Mouse (Mus musculus) hindbrain, embryonic 15.5 days (tissue): Measurements from ENCODE around the gene Gtf3c1. TPM values are rescaled to one million over a fixed set of nuclear protein-coding genes. Genes with fewer than 3 reads are reported as not detected.
A peak's percentile ranks its signal among the peaks of the same experiment; 100 is the strongest.
"Not testable (repeated sequence)": the region's sequence is repeated elsewhere in the genome, so short reads cannot be mapped to it uniquely, and the experiment has no call there.

ENCODE experiments used
- ATAC-seq: fragments of 200-750 bp; cut with Nextera tagmentation; 2 replicates; pipeline ENCODE4 v1.8.0; 2017; ENCODE audit warnings: low read depth, moderate number of reproducible peaks, moderate TSS enrichment; ENCODE audit not compliant: low FRiP score
- H3K27ac ChIP-seq: fragments of 300-500 bp; sonication (generic); replicated peaks from 2 replicates; pipeline ENCODE4 v1.5.1; 2015; ENCODE audit warnings: mild to moderate bottlenecking, inconsistent platforms
- H3K27me3 ChIP-seq: fragments of 300-500 bp; sonication (generic); 2 replicates; pipeline ENCODE4 v1.6.1; 2015; ENCODE audit warnings: control low read depth, inconsistent platforms
- H3K36me3 ChIP-seq: fragments of 300-500 bp; sonication (generic); 2 replicates; pipeline ENCODE4 v1.6.1; 2015; ENCODE audit warnings: control low read depth, inconsistent platforms
- H3K4me1 ChIP-seq: fragments of 300-500 bp; sonication (generic); replicated peaks from 2 replicates; pipeline ENCODE4 v1.6.1; 2015; ENCODE audit warnings: control low read depth, inconsistent platforms
- H3K4me2 ChIP-seq: fragments of 300-500 bp; sonication (generic); 2 replicates; pipeline ENCODE4 v1.6.1; 2015; ENCODE audit warnings: moderate library complexity, mild to moderate bottlenecking, inconsistent platforms
- H3K4me3 ChIP-seq: fragments of 300-500 bp; sonication (generic); 2 replicates; pipeline ENCODE4 v1.5.1; 2015; ENCODE audit warnings: mild to moderate bottlenecking, inconsistent platforms
- H3K9ac ChIP-seq: fragments of 300-500 bp; sonication (generic); 2 replicates; pipeline ENCODE4 v1.6.1; 2015; ENCODE audit warnings: inconsistent platforms
- H3K9me3 ChIP-seq: fragments of 300-500 bp; sonication (generic); 2 replicates; pipeline ENCODE4 v1.6.1; 2016; ENCODE audit warnings: control low read depth, inconsistent platforms
- WGBS: fragments of 180-500 bp; shearing (Covaris S2); methylation state at CpG from one replicate; pipeline ENCODE4 v1.1.7; 2015; 5-methylcytosine and 5-hydroxymethylcytosine counted together
- polyA plus RNA-seq: library from polyadenylated mRNA; unstranded; fragments of >200 nt; fragmentation: Nextera tagmentation; extraction: Ambion mirVana; gene quantifications from 2 replicates; pipeline ENCODE4 v1.2.1, GENCODE M21; 2015

Gtf3c1 gene
- polyA plus RNA-seq, 1 experiment from 2014 or later, result 29.8 TPM

DNA sequence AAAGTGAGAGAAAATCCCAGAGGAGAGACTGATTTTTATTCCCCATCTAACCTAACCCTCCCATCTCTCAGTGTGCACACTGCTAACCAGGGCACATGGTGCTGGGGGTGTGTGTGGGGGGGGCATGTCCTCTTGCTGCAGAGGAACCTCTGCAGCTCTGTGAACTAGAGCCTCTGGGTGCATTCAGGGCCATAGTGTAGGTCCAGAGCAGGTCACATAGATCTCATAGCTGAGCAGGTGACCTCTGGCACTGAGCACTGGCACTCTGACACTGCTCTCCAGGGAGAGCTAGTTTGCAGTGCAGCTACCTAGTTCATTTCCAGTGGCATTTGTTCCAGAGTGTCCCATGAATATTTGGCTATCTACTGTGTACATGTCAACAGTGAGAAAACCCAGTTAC is 24.1 kb upstream of the Gtf3c1 start:
- Histone ChIP-seq H3K36me3 (no peaks in the 10 kb centered on the region), H3K9me3 (no peaks in the 10 kb centered on the region), H3K27me3 (no peaks in the 10 kb centered on the region), H3K27ac (no peak overlapping the region), H3K4me2 (no peak overlapping the region), H3K4me1 (0 out of 2 replicates have a peak, but pooled peaks cover 5% of the 10 kb centered on the region), H3K4me3 (no peak overlapping the region), H3K9ac (no peak overlapping the region)
- ATAC-seq, result no peak

DNA sequence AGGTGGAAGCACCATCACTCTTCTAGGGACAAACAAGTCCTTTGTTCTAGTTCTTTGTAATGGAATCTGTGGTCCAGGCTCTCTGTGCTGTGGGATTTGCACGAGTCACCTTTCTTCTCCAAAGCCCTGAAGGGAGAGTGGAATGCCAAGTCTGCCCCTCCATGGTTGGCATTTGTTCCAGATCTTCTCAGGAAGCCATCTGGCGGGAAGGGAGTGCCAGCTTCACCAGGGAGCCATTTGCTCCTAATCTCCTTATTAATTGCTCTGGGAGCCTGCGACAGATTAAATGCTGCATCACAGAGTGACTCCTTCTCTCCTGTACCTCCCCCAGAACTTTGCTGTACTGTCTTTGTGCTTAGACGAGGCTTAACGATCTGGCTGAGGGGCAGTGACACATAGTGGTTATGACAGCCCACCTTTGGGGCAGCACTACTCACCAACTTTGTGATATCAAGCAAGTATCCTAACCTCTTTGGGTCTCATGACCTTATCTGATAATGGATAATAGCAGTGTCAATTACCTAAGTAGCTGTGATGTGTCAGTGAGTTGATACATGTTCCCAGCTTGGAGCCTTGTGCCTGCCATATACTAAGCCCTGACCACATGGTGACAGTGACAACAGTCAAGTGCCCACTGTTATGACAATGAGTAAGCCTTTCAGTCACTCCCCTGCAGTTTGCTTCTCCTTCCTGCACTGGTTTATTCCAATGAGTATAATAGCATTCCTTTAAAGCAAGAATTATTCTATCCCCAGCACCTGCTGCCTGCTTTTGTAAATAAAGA is 15.8 kb upstream of the Gtf3c1 start:
- Histone ChIP-seq H3K27me3 (no peaks in the 10 kb centered on the region), H3K9me3 (no peaks in the 10 kb centered on the region), H3K4me2 (no peak overlapping the region), H3K4me1 (peaks cover 22% of the 10 kb centered on the region), H3K27ac (no peak overlapping the region), H3K9ac (no peak overlapping the region), H3K36me3 (no peaks in the 10 kb centered on the region), H3K4me3 (no peak overlapping the region)
- WGBS, result 36% methylated on average over 5 of the region's 5 CpGs
- peak; percentile 38; the same call in 1 of the 2 replicates for ATAC-seq

DNA sequence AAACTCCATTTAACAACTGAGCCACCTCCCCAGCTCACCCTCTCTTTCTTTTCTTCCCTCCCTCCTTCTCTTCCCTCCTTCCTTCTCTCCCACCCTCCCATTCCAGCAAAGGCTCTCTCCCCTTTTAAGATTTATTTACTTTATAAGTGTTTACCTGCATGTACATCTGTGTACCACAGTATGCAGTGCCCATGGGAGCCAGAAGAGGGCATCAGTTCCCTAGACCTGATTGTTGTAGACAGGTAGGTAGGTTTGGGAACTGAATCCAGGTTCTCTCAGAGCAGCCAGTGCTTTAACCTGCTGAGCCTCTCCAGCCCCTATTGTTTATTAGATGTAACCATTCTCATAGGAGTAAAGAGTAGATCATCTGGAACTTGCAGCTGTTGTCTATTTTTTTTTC is 14.5 kb upstream of the Gtf3c1 start:
- H3K36me3 ChIP-seq, result no peaks in the 10 kb centered on the region
- H3K27ac ChIP-seq, result no peak overlapping the region
- no peak overlapping the region for H3K4me2 ChIP-seq
- no peak overlapping the region for H3K4me3 ChIP-seq
- no peaks in the 10 kb centered on the region for H3K27me3 ChIP-seq
- no peak for ATAC-seq
- H3K9ac ChIP-seq, result no peak overlapping the region
- H3K4me1 ChIP-seq, result peaks cover 20% of the 10 kb centered on the region
- H3K9me3 ChIP-seq, result no peaks in the 10 kb centered on the region

DNA sequence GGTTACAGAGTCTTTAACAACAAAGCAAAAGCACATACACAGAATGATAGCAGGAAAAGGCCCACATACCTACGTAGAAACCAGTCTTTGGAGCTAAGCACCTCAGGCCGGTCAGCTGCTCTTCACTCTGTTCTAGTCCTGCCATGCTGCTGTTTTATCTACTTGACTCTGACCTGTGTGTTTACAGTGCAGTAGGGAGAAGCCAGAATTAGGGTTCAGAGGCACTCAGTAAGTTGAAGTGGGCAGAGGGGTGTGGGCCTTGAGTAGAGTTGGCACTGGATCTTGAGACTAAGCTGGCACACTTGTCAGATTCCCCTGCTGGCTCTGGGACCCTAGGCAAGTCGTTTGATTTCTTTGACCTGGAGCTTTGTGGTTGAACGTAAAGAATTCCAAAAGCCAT is 13.5 kb upstream of the Gtf3c1 start:
- H3K27ac ChIP-seq, result no peak overlapping the region
- ATAC-seq, result no peak
- H3K4me2 ChIP-seq, result no peak overlapping the region
- no peaks in the 10 kb centered on the region for H3K36me3 ChIP-seq
- H3K4me1 ChIP-seq, result peaks cover 20% of the 10 kb centered on the region
- H3K9ac ChIP-seq, result no peak overlapping the region
- WGBS, result 87% methylated on average over 4 of the region's 4 CpGs
- H3K27me3 ChIP-seq, result no peaks in the 10 kb centered on the region
- no peaks in the 10 kb centered on the region for H3K9me3 ChIP-seq
- H3K4me3 ChIP-seq, result no peak overlapping the region

DNA sequence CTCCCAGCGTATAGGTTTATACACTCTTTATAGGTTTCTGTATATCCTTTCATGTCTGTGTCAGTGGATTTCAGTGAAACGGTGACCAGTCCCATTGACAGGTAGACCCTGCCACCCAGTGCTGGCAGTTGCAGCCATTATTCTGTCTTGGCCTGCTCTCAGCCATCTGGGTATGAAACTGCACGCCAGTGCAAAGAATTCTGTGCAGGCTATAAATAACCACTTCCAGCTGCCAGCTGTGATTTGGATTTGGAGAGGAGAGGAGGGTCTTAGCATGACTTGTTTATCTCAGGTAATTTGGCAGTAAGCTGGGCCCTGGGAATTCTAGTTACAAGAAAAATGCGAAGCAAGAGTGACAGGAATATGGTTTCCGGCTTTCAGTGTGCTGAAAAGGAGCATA is 12.8 kb upstream of the Gtf3c1 start:
- H3K4me3 ChIP-seq, result no peak overlapping the region
- no peak overlapping the region for H3K4me2 ChIP-seq
- no peak overlapping the region for H3K9ac ChIP-seq
- no peaks in the 10 kb centered on the region for H3K36me3 ChIP-seq
- no peaks in the 10 kb centered on the region for H3K27me3 ChIP-seq
- no peaks in the 10 kb centered on the region for H3K9me3 ChIP-seq
- H3K27ac ChIP-seq, result 0 out of 2 replicates have a peak overlapping the region, but pooled peaks have one; percentile 36
- peaks cover 20% of the 10 kb centered on the region for H3K4me1 ChIP-seq
- WGBS, result 66% methylated on average over 5 of the region's 5 CpGs
- no peak for ATAC-seq

DNA sequence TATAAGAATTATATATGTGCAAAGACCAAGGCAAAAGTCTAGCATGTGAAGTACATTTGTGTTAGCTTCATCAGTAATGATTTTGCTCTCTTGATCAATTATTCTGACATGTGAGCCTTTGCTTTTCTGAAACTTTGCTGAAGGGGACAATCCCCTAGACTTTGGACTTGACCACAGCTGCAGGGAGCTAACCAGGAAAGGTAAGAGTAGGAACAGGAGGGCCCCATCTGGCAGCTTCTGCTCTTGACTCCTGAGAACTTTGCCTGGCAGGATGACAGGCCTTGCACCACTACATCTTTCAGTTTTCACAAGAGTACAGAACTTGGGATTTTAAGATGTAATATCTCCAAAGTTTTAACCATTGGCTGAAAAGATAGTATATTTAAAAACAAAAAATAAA is 10.0 kb upstream of the Gtf3c1 start:
- no peak overlapping the region for H3K4me2 ChIP-seq
- H3K36me3 ChIP-seq, result no peaks in the 10 kb centered on the region
- H3K27me3 ChIP-seq, result no peaks in the 10 kb centered on the region
- H3K9me3 ChIP-seq, result no peaks in the 10 kb centered on the region
- no peak overlapping the region for H3K4me3 ChIP-seq
- no peak for ATAC-seq
- H3K9ac ChIP-seq, result no peak overlapping the region
- H3K27ac ChIP-seq, result no peak overlapping the region
- peaks cover 17% of the 10 kb centered on the region; the same call in 1 of the 2 replicates for H3K4me1 ChIP-seq

DNA sequence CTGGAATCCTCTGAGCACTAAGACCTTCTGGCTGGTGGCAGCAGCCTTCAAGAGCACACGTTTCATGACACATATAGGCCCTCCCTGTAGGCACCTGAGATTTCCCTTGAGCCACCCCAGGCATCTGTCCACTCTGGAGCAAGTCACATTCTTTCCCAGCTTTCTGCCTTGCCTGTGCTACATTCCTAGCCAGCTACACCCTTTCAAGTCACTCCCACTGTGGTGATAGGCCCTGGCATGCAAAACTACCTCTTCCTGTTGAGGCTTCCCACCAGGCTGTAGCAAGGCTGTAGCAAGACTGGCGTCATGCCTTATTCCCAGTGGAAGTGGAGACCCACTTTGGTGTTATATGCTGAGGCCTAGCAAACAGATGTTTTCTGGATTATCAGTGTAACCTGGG is 9.1 kb upstream of the Gtf3c1 start:
- H3K4me2 ChIP-seq, result no peak overlapping the region
- 73% methylated on average over 2 of the region's 2 CpGs for WGBS
- H3K9me3 ChIP-seq, result no peaks in the 10 kb centered on the region
- H3K27me3 ChIP-seq, result no peaks in the 10 kb centered on the region
- peaks cover 17% of the 10 kb centered on the region; the same call in 1 of the 2 replicates for H3K4me1 ChIP-seq
- ATAC-seq, result no peak
- H3K36me3 ChIP-seq, result no peaks in the 10 kb centered on the region
- no peak overlapping the region for H3K27ac ChIP-seq
- H3K9ac ChIP-seq, result no peak overlapping the region
- no peak overlapping the region for H3K4me3 ChIP-seq

DNA sequence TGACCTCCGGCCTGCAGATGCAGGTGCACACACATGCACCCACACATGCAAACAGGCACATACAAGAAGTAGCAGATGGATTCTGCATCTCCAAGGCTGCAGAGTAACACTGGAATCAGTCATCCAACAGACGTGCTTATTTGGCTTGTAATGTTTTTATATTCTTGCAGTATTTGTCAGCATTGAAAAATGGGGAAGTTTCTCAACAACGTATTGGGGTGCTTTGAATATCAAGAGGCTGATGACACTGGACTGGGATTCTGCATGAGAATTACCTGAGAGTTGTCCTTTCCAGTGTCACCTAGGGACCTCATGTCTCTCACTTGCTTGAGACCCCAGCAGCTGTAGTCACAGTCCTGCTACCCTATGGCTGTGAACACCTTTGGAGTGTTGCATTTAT is 7.2 kb upstream of the Gtf3c1 start:
- Histone ChIP-seq H3K9me3 (no peaks in the 10 kb centered on the region), H3K36me3 (no peaks in the 10 kb centered on the region), H3K4me1 (0 out of 2 replicates have a peak, but pooled peaks cover 4% of the 10 kb centered on the region), H3K4me2 (no peak overlapping the region), H3K27ac (no peak overlapping the region), H3K4me3 (no peak overlapping the region), H3K27me3 (no peaks in the 10 kb centered on the region), H3K9ac (no peak overlapping the region)
- 91% methylated on average over 3 of the region's 3 CpGs for WGBS
- no peak for ATAC-seq

DNA sequence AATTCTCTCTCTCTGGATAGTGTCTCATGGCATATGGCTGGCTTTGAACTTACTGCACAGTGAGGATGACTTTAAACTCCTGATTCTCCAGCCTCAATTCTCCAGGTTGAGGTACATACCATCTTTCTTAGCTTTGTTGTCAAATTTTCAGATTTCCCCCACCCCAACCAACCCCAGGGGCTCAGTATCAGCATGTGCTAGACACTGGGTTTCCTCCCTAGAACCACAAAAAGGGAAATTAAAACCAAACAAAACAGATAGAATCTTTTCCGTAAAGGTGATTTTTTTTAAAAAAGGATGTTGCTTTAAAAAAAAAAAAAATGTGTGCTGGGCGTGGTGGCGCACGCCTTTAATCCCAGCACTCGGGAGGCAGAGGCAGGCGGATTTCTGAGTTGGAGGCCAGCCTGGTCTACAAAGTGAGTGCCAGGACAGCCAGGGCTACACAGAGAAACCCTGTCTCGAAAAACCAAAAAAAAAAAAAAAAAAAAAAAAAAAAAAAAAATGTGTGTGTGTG is 6.0 kb upstream of the Gtf3c1 start:
- WGBS, result 96% methylated on average over 7 of the region's 7 CpGs
- H3K9me3 ChIP-seq, H3K27me3 ChIP-seq, H3K27ac ChIP-seq, ATAC-seq, H3K4me2 ChIP-seq, H3K4me3 ChIP-seq, H3K36me3 ChIP-seq, H3K4me1 ChIP-seq, H3K9ac ChIP-seq: not testable (repeated sequence)

DNA sequence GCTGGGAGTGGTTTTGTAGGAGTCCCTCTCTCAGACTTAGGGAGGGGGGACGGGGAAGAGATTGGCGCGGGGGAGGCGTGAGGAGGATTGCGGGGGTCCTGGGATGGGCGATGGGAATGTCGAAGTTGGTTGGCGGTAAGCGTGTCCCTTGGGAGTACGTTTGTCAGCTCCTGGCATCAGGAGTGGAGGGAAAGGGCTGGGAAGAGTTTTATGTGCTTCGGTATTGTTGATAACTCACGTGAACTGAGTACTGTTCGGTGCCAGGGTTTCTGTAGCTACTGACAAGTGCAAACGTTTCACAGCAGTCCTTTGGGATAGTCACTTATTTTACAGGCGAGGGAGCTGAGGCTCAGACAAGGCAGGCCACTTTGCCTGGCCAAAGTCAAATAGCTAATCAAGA is 520 bp upstream of the Gtf3c1 start:
- Histone ChIP-seq H3K4me3 (peak overlapping the region; percentile 89), H3K9me3 (no peaks in the 10 kb centered on the region), H3K9ac (peak overlapping the region; percentile 78), H3K36me3 (peaks cover 11% of the 10 kb centered on the region), H3K27ac (peak overlapping the region; percentile 80), H3K4me2 (peak overlapping the region; percentile 69), H3K4me1 (peaks cover 37% of the 10 kb centered on the region), H3K27me3 (no peaks in the 10 kb centered on the region)
- no peak for ATAC-seq
- WGBS, result under 1% methylated on average over 15 of the region's 15 CpGs

DNA sequence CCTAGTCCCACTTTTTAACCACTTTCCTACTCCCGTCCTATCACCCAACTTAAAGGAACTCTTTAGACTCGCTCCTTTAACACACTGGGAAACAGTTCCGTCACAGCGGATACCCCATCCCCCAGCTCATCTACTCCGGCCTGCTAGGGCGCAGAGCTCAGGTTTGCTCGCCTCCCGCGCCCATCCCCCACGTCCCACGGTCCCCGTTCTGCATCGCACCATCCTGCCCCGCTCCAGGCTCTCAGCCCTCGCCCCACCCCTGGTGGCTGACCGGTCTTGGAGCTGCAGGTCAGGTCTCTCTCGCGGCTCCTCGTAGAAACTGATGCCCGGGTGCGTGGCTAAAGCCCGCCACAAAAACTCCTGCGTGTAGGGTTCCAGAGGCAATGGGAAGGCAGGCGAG is 394 bp downstream of the Gtf3c1 start:
- Histone ChIP-seq H3K4me3 (peak overlapping the region; percentile 89), H3K9me3 (no peaks in the 10 kb centered on the region), H3K27me3 (no peaks in the 10 kb centered on the region), H3K4me2 (peak overlapping the region; percentile 82), H3K4me1 (peaks cover 35% of the 10 kb centered on the region), H3K36me3 (peaks cover 20% of the 10 kb centered on the region), H3K9ac (peak overlapping the region; percentile 78), H3K27ac (peak overlapping the region; percentile 88)
- ATAC-seq, result peak; percentile 78
- under 1% methylated on average over 24 of the region's 24 CpGs for WGBS

DNA sequence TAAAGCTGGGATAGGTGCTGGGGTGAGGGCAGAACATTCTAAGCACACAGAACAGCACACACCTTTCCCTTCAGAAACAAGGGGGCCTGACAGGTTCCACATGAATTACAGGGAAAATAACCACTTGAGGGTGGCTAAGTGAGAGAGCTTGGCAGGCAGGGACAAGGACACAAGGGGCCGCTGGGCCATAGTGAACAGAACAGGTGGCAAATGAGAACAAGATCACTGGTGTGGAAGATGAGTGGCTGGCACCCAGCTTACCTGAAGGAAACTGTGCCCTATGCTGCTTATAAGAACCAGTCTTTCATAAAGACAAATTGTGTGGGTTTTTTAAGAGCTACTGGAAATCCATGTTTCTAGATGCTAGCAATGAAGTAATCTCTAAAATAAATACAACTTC is 4.8 kb downstream of the Gtf3c1 start:
- ATAC-seq, result no peak
- no peak overlapping the region for H3K9ac ChIP-seq
- H3K4me1 ChIP-seq, result peaks cover 25% of the 10 kb centered on the region
- peaks cover 63% of the 10 kb centered on the region for H3K36me3 ChIP-seq
- no peak overlapping the region for H3K4me3 ChIP-seq
- H3K27ac ChIP-seq, result no peak overlapping the region
- H3K27me3 ChIP-seq, result no peaks in the 10 kb centered on the region
- H3K4me2 ChIP-seq, result no peak overlapping the region
- 94% methylated on average over 1 of the region's 1 CpGs for WGBS
- H3K9me3 ChIP-seq, result no peaks in the 10 kb centered on the region; the same call in 1 of the 2 replicates

DNA sequence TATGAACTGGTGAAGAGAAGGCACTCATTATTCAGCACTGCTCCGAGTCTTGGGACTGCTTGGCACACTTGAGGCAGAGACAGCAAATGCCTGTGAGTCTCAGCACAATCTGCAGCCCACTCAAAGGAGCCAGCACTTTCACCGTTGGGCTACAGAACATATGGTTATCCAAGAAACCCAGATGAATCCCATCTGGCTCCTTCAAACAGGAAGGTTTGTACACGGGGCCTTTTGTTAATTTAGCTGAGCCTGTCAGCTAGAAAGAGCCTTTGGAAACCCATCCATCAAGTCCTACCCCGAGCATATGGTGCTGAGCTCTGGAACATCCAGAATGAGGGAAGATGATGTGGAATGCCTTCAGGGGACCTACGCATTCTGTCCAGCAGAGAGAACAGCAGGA is 13.5 kb downstream of the Gtf3c1 start:
- 62% methylated on average over 5 of the region's 5 CpGs for WGBS
- H3K9ac ChIP-seq, result no peak overlapping the region
- no peak overlapping the region for H3K27ac ChIP-seq
- H3K36me3 ChIP-seq, result peaks cover 94% of the 10 kb centered on the region
- no peaks in the 10 kb centered on the region for H3K4me1 ChIP-seq
- no peak for ATAC-seq
- H3K27me3 ChIP-seq, result no peaks in the 10 kb centered on the region
- H3K4me3 ChIP-seq, result no peak overlapping the region
- no peaks in the 10 kb centered on the region; the same call in 1 of the 2 replicates for H3K9me3 ChIP-seq
- no peak overlapping the region for H3K4me2 ChIP-seq
